Comparison of ENCODE assay signal across 15 mouse cellular contexts in genomic region chr3:148228002-148228707, GRCm38 (mm10).
DNase-seq lines count a peak whose midpoint lies in the region; ATAC-seq and TF ChIP-seq lines count a peak whose summit lies in the region.
"Had no signal": no experiment of that assay in that cellular context is flagged by ENCODE, and none has a peak within 500 bp of the region (broad histone marks: within the 10 kb centered on the region; RNA-seq: fewer than 3 reads in every experiment).

No protein-coding gene starts in this region.

- no peaks in the 10 kb centered on the region for H3K79me2 ChIP-seq in heart, adult 2 months (replicated peaks; ENCODE audit: control insufficient read depth, insufficient read depth, low read length)

- no peak for TF ChIP-seq EP300 in heart, adult 2 months (IDR thresholded peaks at IDR 0.05; ENCODE audit: insufficient read depth, low read depth, low read length)

- ATAC-seq in lung, embryonic 16.5 days (ENCODE audit: low read depth): peak; percentile 85
- ATAC-seq: CD4-positive, CD25-positive, alpha-beta regulatory T cell, adult 4 months had no signal

- no peaks in the 10 kb centered on the region; the same call in 1 of the 2 replicates for H3K4me1 ChIP-seq in heart, adult 2 months (ENCODE audit: control insufficient read depth, insufficient read depth, low read length)
- peaks cover 3% of the 10 kb centered on the region; the same call in 1 of the 2 replicates for H3K4me1 ChIP-seq in lung, embryonic 16.5 days (replicated peaks; ENCODE audit: control insufficient read depth, insufficient read depth, low read length)

- WGBS in heart, adult 2 months: 44% methylated on average over 9 of the region's 9 CpGs
- 41% methylated on average over 9 of the region's 9 CpGs for WGBS in lung, embryonic 16.5 days

- H3K4me3 ChIP-seq in heart, adult 2 months: no peak overlapping the region
- H3K4me3 ChIP-seq in lung, embryonic 16.5 days (ENCODE audit: low read length): no peak overlapping the region
- H3K4me3 ChIP-seq: erythroblast, embryonic 14.5 days; layer of hippocampus, adult 2 months had no signal

- no peak overlapping the region for H3K27ac ChIP-seq in heart, adult 2 months
- H3K27ac ChIP-seq in lung, embryonic 16.5 days (ENCODE audit: low read length): no peak overlapping the region
- H3K27ac ChIP-seq: layer of hippocampus, adult 2 months had no signal

- 0 out of 2 replicates have a peak overlapping the region, but pooled peaks have one; percentile 20 for H3K4me2 ChIP-seq in lung, embryonic 16.5 days (ENCODE audit: low read depth, low read length)

- H3K27me3 ChIP-seq in heart, adult 2 months (ENCODE audit: control insufficient read depth, insufficient read depth, low read length): no peaks in the 10 kb centered on the region
- no peaks in the 10 kb centered on the region for H3K27me3 ChIP-seq in lung, embryonic 16.5 days (ENCODE audit: control insufficient read depth, insufficient read depth, low read depth, low read length)

- TF ChIP-seq POLR2A in heart, adult 2 months (IDR thresholded peaks at IDR 0.05; ENCODE audit: insufficient read depth, low read depth, low read length): no peak

- DNase-seq in heart, postnatal 10 days: peak; percentile 32 to 35
- DNase-seq in heart, adult 2 months: no peak
- peak; percentile 6 for DNase-seq in adipocyte (ENCODE audit: low spot score)
- peak; percentile 28 for DNase-seq in fibroblast of lung, adult 2 months (ENCODE audit: low read depth)
- no peak for DNase-seq in layer of hippocampus, postnatal 10 days (ENCODE audit: low spot score in 2 of 2)
- no peak for DNase-seq in left cerebral cortex, postnatal 36 days (ENCODE audit: low spot score in 2 of 2)
- DNase-seq in kidney, adult 9 months: no peak
- DNase-seq: adrenal gland, postnatal 36 days; cerebellum, adult 18-20 months; liver; thymus, postnatal 25 days had no signal

- no peaks in the 10 kb centered on the region for H3K36me3 ChIP-seq in heart, adult 2 months (ENCODE audit: control insufficient read depth, insufficient read depth, low read length)
- no peaks in the 10 kb centered on the region for H3K36me3 ChIP-seq in lung, embryonic 16.5 days (ENCODE audit: control insufficient read depth, insufficient read depth, low read length)

- H3K9ac ChIP-seq in heart, adult 2 months (ENCODE audit: low read depth, low read length): no peak overlapping the region
- H3K9ac ChIP-seq in lung, embryonic 16.5 days (ENCODE audit: low read length): no peak overlapping the region

- no peak for TF ChIP-seq CTCF in heart, adult 2 months (IDR thresholded peaks at IDR 0.05)

- intact Hi-C loops in heart, postnatal 10 days (cut with DNase I): no loop called here
- intact Hi-C loops in heart, adult 2 months (cut with DNase I): no loop called here
- intact Hi-C loops in left cerebral cortex, postnatal 36 days (cut with DNase I): no loop called here

- no peaks in the 10 kb centered on the region for H3K9me3 ChIP-seq in lung, embryonic 16.5 days (ENCODE audit: control insufficient read depth, low read length)

Comparison
In these comparisons a context has a peak if more than half of its experiments do, and no peak if none do; other contexts are left out.
1. DNase-seq: peak in heart, postnatal 10 days (2 of 2), adipocyte (single experiment) and fibroblast of lung, adult 2 months (single experiment); none in heart, adult 2 months (0 of 2), layer of hippocampus, postnatal 10 days (0 of 2), left cerebral cortex, postnatal 36 days (0 of 2) and kidney, adult 9 months (single experiment).